Mouse (Mus musculus): ENCODE measurements around the gene Ppp1r12a. TPM values are rescaled to one million over a fixed set of nuclear protein-coding genes. Genes with fewer than 3 reads are reported as not detected.
"Not testable (repeated sequence)": the region's sequence is repeated elsewhere in the genome, so short reads cannot be mapped to it uniquely, and the experiment has no call there.

Ppp1r12a gene
- polyA plus RNA-seq, 1 experiment = 1.0 TPM

DNA sequence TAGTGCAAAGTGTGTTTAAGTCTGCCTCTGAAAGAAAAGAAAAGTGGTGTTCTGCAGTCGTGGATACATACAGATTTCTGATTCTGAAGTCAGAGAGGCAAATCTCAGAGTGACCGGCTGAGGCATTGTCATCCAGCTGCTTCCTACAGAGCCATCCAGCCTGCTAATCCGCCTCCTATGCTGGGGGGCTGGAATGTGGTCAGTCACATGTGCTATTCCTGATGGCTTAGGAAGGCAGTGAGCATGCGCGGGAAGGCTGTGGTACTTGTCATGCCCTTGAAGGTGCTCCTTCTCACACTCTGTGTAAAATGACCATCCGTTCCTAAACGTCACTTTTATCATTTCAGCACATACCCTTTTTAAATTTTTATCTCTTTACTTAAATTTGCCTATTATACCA, 109.2 kb downstream of the Ppp1r12a start:
- TF ChIP-seq GATA1 (IDR thresholded peaks at IDR 0.05; ENCODE audit: low read length) (no peak), TAL1 (IDR thresholded peaks at IDR 0.05; ENCODE audit: low read length) (no peak)
- Histone ChIP-seq H3K27me3 (ENCODE audit: control insufficient read depth) (no peaks in the 10 kb centered on the region), H3K4me1 (ENCODE audit: control insufficient read depth) (no peaks in the 10 kb centered on the region), H3K9me3 (ENCODE audit: control insufficient read depth, low read length) (no peaks in the 10 kb centered on the region), H3K4me3 (replicated peaks) (no peak overlapping the region), H3K36me3 (ENCODE audit: control insufficient read depth) (peaks cover 84% of the 10 kb centered on the region)

DNA sequence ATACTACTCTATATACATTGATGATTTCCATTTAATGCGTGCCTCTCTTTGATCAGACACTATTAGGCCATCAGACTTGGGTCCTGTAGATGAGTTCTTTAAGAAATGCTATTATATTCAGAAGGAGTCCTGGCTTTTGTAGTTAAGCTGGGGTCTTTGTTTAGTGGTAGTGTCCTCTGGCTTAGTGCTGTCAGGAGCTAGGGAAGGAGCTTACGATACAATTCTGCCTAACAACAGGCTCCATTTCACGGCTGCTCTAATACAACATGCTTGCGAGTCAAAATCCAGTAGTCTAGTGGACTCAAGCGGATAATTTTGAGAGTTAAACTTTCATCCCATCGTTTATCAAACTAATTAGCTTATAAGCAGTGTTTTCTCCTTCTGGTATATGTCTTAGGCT, 114.7 kb downstream of the Ppp1r12a start:
- no peak overlapping the region for H3K4me3 ChIP-seq (replicated peaks)

DNA sequence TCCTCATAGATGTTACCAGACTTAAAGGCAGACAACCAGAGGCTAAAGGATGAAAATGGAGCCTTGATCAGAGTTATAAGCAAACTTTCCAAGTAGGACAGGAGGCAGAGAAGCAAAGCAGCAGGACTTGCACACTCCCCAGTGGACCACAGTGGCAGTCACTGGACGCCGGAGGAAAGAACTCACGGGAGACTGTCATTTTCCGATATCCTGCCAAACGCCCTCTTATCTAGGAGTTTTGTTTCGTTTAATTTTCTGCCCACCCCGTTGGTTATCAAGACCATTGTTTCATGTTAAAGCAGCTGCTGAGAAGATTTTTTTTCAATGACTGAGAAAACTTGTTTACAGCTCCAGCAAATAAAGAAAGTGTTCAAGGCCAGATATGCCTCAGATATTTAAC, 115.2 kb downstream of the Ppp1r12a start:
- peaks cover 71% of the 10 kb centered on the region for H3K36me3 ChIP-seq (ENCODE audit: control insufficient read depth)

More for the DNA sequence above, 114.7 kb downstream of the Ppp1r12a start:
- Histone ChIP-seq H3K4me1 (ENCODE audit: control insufficient read depth) (no peaks in the 10 kb centered on the region), H3K9me3 (ENCODE audit: control insufficient read depth, low read length) (no peaks in the 10 kb centered on the region), H3K27me3 (ENCODE audit: control insufficient read depth) (no peaks in the 10 kb centered on the region), H3K36me3 (ENCODE audit: control insufficient read depth) (peaks cover 72% of the 10 kb centered on the region)
- TF ChIP-seq TAL1 (IDR thresholded peaks at IDR 0.05; ENCODE audit: low read length) (no peak), GATA1 (IDR thresholded peaks at IDR 0.05; ENCODE audit: low read length) (no peak)

DNA sequence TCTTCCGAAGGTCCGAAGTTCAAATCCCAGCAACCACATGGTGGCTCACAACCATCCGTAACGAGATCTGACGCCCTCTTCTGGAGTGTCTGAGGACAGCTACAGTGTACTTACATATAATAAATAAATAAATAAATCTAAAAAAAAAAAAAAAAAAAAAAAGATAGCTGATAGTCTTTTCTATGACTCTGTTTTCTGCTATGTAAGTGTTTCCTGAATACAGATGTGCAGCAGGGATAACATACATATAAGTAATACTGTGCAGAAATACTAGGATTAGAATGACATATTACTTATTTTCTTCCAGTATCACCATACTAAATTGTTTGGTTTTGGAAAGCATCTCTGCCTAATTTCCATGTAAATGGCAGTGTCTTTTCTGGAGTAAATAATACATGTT, 119.1 kb downstream of the Ppp1r12a start:
- not testable (repeated sequence) for H3K4me1 ChIP-seq (ENCODE audit: control insufficient read depth); H3K27me3 ChIP-seq (ENCODE audit: control insufficient read depth); H3K9me3 ChIP-seq (ENCODE audit: control insufficient read depth, low read length); H3K4me3 ChIP-seq (replicated peaks)
- peaks cover 50% of the 10 kb centered on the region for H3K36me3 ChIP-seq (ENCODE audit: control insufficient read depth)

More for the DNA sequence above, 115.2 kb downstream of the Ppp1r12a start:
- no peak for TF ChIP-seq GATA1 (IDR thresholded peaks at IDR 0.05; ENCODE audit: low read length)
- no peak for TF ChIP-seq TAL1 (IDR thresholded peaks at IDR 0.05; ENCODE audit: low read length)
- H3K4me1 ChIP-seq (ENCODE audit: control insufficient read depth) = peaks cover 3% of the 10 kb centered on the region
- no peaks in the 10 kb centered on the region for H3K9me3 ChIP-seq (ENCODE audit: control insufficient read depth, low read length)
- no peaks in the 10 kb centered on the region for H3K27me3 ChIP-seq (ENCODE audit: control insufficient read depth)
- no peak overlapping the region for H3K4me3 ChIP-seq (replicated peaks)

DNA sequence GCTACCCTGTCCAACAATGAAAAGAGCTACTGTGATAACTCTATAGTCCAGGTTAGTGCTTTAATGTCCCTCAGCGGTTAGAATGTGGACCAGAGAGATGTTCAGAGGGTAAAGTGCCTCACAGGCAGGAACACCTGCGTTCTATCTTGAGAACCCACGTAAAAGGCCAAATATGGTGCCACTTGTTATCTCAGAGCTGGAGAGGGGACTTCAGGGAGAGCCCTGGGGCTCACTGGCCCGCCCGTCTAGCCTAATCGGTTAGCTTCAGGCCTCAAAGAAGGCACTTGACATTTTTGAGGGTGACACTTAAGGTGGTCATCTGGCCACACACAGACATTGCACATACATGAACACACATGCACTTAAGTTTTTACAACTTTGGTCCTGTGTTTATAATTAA, 120.4 kb downstream of the Ppp1r12a start:
- no peaks in the 10 kb centered on the region for H3K27me3 ChIP-seq (ENCODE audit: control insufficient read depth)
- H3K4me3 ChIP-seq (replicated peaks) = no peak overlapping the region
- no peaks in the 10 kb centered on the region for H3K9me3 ChIP-seq (ENCODE audit: control insufficient read depth, low read length)
- TF ChIP-seq TAL1 (IDR thresholded peaks at IDR 0.05; ENCODE audit: low read length) (no peak), GATA1 (IDR thresholded peaks at IDR 0.05; ENCODE audit: low read length) (no peak)
- peaks cover 6% of the 10 kb centered on the region for H3K4me1 ChIP-seq (ENCODE audit: control insufficient read depth)
- peaks cover 40% of the 10 kb centered on the region for H3K36me3 ChIP-seq (ENCODE audit: control insufficient read depth)

DNA sequence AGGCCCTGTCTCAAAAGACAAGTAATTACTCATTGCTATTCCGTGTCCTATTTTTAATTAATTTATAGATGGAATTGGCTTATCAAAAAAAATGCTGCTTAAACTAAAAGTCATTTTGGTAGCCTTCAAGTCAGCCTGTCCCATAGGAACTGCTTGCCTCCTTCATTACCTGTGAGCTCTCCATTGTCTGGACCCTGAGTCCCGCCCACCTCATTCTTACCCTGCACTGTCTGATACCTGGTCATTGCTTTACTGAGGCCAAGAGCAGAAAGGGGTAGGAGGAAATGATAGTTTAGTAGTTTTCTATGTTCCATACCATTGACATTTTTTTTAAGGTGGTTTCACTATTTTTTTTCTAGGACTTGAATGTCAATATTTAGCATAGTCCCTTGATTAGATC, 121.4 kb downstream of the Ppp1r12a start:
- TF ChIP-seq GATA1 (IDR thresholded peaks at IDR 0.05; ENCODE audit: low read length) (no peak), TAL1 (IDR thresholded peaks at IDR 0.05; ENCODE audit: low read length) (no peak)
- no peaks in the 10 kb centered on the region for H3K27me3 ChIP-seq (ENCODE audit: control insufficient read depth)
- H3K36me3 ChIP-seq (ENCODE audit: control insufficient read depth) = peaks cover 31% of the 10 kb centered on the region
- peaks cover 6% of the 10 kb centered on the region for H3K4me1 ChIP-seq (ENCODE audit: control insufficient read depth)
- no peaks in the 10 kb centered on the region for H3K9me3 ChIP-seq (ENCODE audit: control insufficient read depth, low read length)
- H3K4me3 ChIP-seq (replicated peaks) = no peak overlapping the region

DNA sequence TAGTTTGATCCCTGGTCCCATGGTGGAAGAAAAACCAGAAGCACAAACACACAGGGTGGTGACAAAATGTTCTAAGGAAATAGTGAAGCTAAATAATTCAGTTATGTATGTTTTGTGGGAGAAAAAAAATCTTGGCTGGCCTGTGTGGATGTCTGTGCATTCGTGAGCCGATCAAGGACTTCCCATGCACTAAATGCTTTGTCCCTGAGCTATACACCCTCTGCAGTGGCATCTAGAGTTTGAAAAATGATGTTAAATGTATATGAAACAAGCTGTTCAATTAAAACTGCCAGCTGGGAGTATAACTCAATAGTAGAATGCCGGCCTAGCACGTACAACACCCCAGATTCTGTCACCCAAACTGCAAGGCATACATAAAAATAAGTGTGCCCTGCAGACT, 121.8 kb downstream of the Ppp1r12a start:
- H3K9me3 ChIP-seq (ENCODE audit: control insufficient read depth, low read length) = no peaks in the 10 kb centered on the region
- TF ChIP-seq GATA1 (IDR thresholded peaks at IDR 0.05; ENCODE audit: low read length) (no peak), TAL1 (IDR thresholded peaks at IDR 0.05; ENCODE audit: low read length) (no peak)
- H3K4me1 ChIP-seq (ENCODE audit: control insufficient read depth) = peaks cover 6% of the 10 kb centered on the region
- no peaks in the 10 kb centered on the region for H3K27me3 ChIP-seq (ENCODE audit: control insufficient read depth)
- peaks cover 27% of the 10 kb centered on the region for H3K36me3 ChIP-seq (ENCODE audit: control insufficient read depth)
- H3K4me3 ChIP-seq (replicated peaks) = no peak overlapping the region

DNA sequence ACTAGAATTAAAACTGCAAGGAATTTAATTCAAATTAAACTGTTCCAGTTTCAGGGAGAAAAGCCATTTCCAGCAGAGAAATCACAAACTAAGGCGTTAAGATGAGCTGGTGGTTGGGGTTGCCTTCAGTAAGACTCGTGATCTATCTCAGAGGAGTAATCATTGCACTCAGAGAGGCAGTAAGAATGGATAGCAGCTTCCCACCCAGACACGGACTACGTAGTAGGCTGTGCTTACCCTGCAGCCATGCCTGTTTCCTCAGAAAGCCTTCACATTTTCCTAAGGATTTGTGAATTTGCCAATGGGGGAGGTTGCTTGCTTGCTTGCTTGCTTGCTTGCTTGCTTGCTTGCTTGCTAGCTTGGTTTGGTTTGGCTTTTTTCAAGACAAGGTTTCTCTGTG, 122.5 kb downstream of the Ppp1r12a start:
- H3K9me3 ChIP-seq (ENCODE audit: control insufficient read depth, low read length) = no peaks in the 10 kb centered on the region
- peaks cover 6% of the 10 kb centered on the region for H3K4me1 ChIP-seq (ENCODE audit: control insufficient read depth)
- TF ChIP-seq TAL1 (IDR thresholded peaks at IDR 0.05; ENCODE audit: low read length) (no peak), GATA1 (IDR thresholded peaks at IDR 0.05; ENCODE audit: low read length) (no peak)
- H3K36me3 ChIP-seq (ENCODE audit: control insufficient read depth) = peaks cover 24% of the 10 kb centered on the region
- no peaks in the 10 kb centered on the region for H3K27me3 ChIP-seq (ENCODE audit: control insufficient read depth)
- no peak overlapping the region for H3K4me3 ChIP-seq (replicated peaks)

DNA sequence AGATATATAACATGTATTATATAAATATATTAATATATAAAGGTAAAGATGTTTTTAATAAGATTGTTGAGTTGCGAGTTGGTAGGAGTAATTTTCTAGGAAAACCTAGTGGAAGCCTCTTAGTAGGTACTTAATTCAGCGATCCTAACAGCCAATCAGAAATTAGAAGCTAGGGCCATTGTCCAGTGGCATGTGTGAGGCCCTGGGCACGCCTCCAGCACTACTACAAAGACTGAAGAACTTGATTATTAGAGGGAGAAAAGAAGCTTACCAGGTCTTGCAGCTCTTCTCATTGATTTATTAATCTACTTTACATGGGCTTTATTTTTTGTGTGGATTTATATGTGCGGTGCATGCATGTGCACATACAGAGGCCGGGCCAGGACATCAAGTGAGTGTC, 123.0 kb downstream of the Ppp1r12a start:
- TF ChIP-seq GATA1 (IDR thresholded peaks at IDR 0.05; ENCODE audit: low read length) (no peak), TAL1 (IDR thresholded peaks at IDR 0.05; ENCODE audit: low read length) (no peak)
- H3K9me3 ChIP-seq (ENCODE audit: control insufficient read depth, low read length) = no peaks in the 10 kb centered on the region
- H3K36me3 ChIP-seq (ENCODE audit: control insufficient read depth) = peaks cover 20% of the 10 kb centered on the region
- H3K4me3 ChIP-seq (replicated peaks) = no peak overlapping the region
- peaks cover 6% of the 10 kb centered on the region for H3K4me1 ChIP-seq (ENCODE audit: control insufficient read depth)
- no peaks in the 10 kb centered on the region for H3K27me3 ChIP-seq (ENCODE audit: control insufficient read depth)

DNA sequence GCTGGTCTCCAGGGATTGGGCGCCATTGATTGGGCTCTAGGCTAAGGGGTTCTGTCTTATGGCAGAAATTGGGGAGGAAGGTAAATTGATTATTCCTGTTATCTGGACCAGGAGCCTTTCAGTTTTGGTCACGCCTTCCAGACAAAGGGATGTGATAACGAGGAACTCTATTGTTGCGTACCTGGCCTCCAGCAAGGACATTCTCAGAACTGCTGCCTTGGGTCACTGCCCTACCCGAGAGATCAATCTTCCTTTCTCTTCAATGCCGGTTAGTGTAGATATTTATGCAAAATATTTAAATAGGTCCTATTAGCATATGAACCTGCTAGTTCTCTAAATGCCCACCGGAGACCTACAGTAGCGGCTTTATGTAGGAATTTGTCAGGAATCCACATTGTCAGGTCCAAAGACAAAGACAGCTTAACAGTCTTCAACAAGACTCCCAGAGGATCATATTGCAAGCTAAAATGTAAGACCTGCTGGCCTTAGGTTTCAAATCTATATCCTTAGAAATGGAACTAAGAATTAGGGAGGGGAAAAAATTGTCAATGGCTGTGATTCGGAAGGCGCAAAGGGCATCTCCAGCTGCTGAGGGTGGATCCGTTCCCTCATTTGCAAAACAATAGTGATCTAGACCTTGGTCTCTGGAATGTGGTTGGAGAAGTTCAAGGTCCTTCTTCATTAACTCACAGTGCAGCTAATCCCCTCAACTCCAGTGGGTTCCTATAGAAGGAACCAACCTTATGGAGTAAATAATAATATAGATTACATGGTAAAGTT, 124.9 kb downstream of the Ppp1r12a start:
- Histone ChIP-seq H3K4me3 (replicated peaks) (no peak overlapping the region), H3K9me3 (ENCODE audit: control insufficient read depth, low read length) (no peaks in the 10 kb centered on the region), H3K27me3 (ENCODE audit: control insufficient read depth) (no peaks in the 10 kb centered on the region), H3K4me1 (ENCODE audit: control insufficient read depth) (peaks cover 6% of the 10 kb centered on the region), H3K36me3 (ENCODE audit: control insufficient read depth) (peaks cover 12% of the 10 kb centered on the region)
- TF ChIP-seq GATA1 (IDR thresholded peaks at IDR 0.05; ENCODE audit: low read length) = no peak
- no peak for TF ChIP-seq TAL1 (IDR thresholded peaks at IDR 0.05; ENCODE audit: low read length)

Measured in erythroblast, embryonic 14.5 days (primary cell).